Mouse (Mus musculus): ENCODE results near the gene Nav3. TPM values are rescaled to one million over a fixed set of nuclear protein-coding genes. Genes with fewer than 3 reads are reported as not detected.

Nav3 gene
- total RNA-seq, 2 experiments from 2014 or later: 77.6 to 79.2 TPM

DNA sequence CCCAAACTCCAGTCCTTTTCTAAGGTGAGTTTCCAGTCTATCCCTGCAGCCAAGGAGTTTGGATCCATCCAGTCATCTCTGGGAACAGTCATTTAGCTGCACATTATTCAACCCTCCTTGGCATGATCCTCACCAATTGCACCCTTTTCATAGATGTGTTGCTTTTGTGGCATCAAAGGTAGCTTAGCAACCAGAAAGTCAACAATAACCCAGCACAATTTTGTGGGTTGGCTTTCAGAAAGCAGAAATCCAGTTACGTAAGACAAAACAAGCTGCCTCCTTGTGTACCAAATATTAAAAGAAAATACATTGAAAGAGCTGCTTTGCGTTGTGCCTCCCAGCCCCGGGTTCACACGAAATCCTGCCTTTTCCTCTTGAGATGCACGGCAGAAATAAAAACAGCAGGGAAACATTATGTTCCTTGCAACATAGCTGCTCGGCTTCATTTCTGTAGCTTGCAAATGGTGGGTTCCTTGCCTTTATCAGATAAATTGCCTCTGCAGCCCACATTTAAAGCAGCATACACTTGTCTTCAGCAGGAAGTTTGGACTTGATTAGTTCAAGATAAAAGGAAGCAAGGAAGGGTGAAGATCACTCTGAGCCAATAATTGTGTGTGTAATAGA, 222.6 kb downstream of the Nav3 start:
- TF ChIP-seq CTCF (conservative IDR thresholded peaks at IDR 0.05): no peak
- Histone ChIP-seq H3K4me3 (peak overlapping the region; percentile 26), H3K27ac (peak overlapping the region; percentile 95)
- peak; percentile 23 to 69 for DNase-seq (ENCODE audit: low spot score in 2 of 2)

DNA sequence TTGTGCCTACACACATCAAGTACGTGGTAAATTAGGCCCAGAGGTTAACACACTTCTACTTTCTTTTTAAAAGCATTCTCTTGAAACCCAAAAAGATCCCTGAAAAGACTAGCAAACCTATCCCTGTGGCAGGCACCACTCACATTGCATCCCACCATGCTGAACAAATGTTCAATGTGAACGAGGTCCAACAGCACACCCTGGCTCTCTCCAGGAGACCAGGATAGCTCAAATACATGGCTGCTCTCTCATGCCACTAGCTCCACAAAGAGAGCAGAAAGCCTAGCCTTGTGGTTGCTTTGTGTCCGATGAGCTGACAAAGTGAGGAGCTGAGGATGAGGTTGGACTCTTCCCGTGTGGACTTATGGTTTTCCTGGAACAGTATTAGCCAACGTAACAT, 249.6 kb downstream of the Nav3 start:
- Histone ChIP-seq H3K27ac (no peak overlapping the region), H3K4me3 (no peak overlapping the region)
- DNase-seq (ENCODE audit: low spot score in 2 of 2): no peak
- TF ChIP-seq CTCF (conservative IDR thresholded peaks at IDR 0.05): no peak

DNA sequence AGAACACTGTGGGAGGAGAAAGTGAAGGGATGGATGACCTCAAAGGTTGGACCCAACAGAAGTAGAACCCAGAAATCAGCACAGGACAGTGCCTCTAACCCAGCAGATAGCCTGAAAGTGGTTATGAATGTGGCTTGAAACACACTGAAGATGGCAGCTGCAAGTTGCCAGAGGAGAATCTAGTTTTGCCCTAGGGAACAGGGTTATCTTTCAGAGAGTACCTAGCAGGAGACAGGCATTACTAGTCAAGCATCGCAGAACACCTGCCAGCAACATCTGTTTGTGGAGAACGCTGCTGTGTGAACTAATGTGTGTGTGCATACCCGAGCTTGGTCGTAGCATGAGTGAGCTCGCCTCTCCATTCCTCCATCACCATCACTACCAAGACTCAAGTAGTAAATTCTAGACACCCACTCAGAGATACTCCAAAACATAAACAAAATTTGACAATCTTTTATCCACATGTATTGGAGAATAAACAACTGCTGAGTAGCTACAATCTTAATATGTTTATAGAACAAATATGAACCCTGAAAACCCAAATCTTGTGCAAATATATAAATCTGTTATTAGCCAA, 251.8 kb downstream of the Nav3 start:
- TF ChIP-seq CTCF (conservative IDR thresholded peaks at IDR 0.05): no peak
- Histone ChIP-seq H3K4me3 (no peak overlapping the region), H3K27ac (no peak overlapping the region)
- no peak for DNase-seq (ENCODE audit: low spot score in 2 of 2)

DNA sequence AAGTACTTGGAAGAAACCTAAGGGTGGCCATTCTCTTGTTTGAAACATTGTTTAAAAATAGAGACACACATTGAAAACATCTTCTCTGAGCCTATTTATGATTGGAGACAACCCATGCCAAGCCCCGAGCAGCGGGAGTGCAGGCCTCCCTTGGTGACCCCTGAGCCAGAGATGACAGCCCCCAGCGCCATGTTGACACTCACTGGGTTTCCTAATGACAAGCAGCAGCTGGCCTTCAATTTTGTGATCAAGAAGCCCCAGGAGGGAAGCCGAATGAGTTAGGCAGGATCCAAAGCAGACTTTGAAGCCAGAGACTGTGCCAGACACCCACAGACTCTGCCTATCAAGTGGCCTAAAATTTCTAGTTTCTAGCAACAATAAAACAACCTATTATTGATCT, 263.1 kb downstream of the Nav3 start:
- Histone ChIP-seq H3K4me3 (no peak overlapping the region), H3K27ac (peak overlapping the region; percentile 63)
- no peak for DNase-seq (ENCODE audit: low spot score in 2 of 2)
- TF ChIP-seq CTCF (conservative IDR thresholded peaks at IDR 0.05): no peak

DNA sequence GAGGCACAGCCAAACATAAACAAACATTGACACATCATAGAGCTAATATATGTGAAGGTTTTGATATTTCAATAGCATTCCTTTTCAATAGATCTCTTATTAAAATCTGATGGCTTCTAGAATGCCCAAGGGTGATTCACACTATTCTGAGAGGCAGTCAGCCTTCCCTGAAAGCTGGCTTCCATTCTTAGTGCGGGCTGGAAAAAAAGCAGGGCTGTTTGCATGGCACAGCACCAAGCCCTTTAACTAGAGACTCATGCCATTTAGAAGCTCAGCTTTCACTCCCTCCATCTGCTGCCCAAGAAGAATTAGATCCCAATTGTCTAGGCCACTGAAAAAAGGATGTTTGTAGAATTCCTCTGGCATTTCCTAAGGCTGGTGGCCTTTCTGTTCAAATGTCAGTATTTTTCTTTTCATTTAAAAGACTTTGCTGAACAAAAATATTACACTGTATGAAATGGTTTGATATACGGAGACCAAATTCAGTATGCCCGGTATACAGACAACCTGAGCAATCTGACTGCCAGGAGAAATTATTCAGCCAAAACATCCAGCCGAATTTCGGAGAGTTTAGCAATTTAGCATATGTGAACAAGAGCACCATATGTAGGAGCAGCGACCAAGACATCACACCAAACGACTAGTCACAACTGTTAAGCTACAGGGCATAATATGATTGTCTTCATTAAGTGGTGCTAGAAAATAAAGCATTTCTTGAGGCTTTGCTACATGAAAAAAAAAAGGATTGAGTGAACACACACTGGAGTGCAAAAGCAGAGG, 263.8 kb downstream of the Nav3 start:
- Histone ChIP-seq H3K4me3 (no peak overlapping the region), H3K27ac (peak overlapping the region; percentile 63)
- DNase-seq (ENCODE audit: low spot score in 2 of 2): peak; percentile 48 to 79
- no peak for TF ChIP-seq CTCF (conservative IDR thresholded peaks at IDR 0.05)

DNA sequence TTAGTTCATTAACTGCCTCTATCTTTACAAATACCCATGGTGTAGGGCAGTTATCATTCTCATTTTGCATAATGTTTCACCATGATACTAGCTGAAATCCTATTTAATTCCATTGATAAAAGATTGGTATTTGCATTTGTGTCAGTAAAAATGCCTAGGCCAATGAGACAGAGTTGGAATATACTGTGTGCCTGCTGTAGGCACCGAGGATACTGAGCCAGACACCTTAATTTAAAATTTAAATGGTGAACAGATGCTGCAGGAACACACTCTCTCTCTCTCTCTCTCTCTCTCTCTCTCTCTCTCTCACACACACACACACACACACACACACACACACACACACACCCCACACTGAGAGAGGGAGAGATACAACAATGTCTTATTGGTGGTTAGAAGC, 269.8 kb downstream of the Nav3 start:
- no peak for DNase-seq (ENCODE audit: low spot score in 2 of 2)
- no peak overlapping the region for H3K4me3 ChIP-seq
- TF ChIP-seq CTCF (conservative IDR thresholded peaks at IDR 0.05): no peak
- no peak overlapping the region for H3K27ac ChIP-seq

DNA sequence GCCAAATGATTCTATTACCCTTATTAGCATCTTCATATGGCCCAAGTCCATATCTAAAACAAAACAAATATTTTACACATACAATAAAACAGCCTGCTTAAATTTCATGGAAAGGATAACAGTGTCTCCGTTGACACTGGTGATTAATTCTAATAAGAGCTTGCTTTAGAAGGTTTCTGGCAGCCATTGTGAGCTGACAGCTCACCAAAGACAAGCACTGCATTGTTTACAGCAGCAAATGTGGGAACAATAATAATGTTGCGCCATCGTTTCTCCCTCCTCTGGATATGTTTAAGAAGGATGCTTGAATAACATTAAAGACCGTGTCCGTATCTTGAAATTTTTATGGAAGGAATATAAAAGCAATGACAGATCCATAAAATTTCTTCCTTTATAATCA, 280.1 kb downstream of the Nav3 start:
- Histone ChIP-seq H3K27ac (peak overlapping the region; percentile 46), H3K4me3 (no peak overlapping the region)
- DNase-seq (ENCODE audit: low spot score in 2 of 2): no peak
- TF ChIP-seq CTCF (conservative IDR thresholded peaks at IDR 0.05): no peak

DNA sequence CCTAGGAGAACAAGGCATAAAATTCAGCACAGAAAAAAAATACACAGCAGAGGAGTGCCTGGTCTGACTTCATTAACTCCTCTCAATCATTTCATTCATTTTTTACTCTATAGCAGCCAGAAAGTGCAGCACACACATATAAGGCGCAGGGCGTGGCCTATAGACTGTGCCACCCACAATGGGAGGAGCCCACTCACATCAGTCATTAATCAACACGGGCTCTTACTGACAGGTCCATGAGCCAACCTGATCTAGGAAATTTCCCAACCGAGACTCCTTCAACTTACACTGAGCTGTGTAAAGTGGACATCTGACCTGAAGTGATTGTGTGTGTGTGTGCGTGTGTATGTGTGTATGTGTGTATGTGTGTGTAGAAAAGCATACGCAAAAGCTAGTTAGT, 286.6 kb downstream of the Nav3 start:
- no peak for DNase-seq (ENCODE audit: low spot score in 2 of 2)
- TF ChIP-seq CTCF (conservative IDR thresholded peaks at IDR 0.05): no peak
- H3K27ac ChIP-seq: no peak overlapping the region

DNA sequence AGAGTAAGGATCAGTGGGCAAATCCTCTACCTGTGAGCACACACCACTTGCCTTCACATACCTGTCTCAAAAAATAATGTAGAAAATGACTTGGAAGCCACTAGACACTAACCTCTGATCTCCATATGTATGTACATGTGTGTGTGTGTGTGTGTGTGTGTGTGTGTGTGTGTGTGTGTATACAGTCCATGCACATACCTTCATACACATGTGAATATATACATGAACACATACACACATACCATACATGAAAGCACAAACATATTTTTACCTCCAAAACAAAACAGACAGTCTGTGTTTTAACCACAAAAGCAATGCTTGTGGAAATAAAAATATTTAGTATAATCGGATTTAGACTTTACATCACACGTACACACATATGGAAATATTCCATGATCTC, 287.1 kb downstream of the Nav3 start:
- no peak overlapping the region for H3K27ac ChIP-seq
- no peak for TF ChIP-seq CTCF (conservative IDR thresholded peaks at IDR 0.05)
- no peak for DNase-seq (ENCODE audit: low spot score in 2 of 2)
- H3K4me3 ChIP-seq: no peak overlapping the region

More for the DNA sequence above, 286.6 kb downstream of the Nav3 start:
- no peak overlapping the region for H3K4me3 ChIP-seq

DNA sequence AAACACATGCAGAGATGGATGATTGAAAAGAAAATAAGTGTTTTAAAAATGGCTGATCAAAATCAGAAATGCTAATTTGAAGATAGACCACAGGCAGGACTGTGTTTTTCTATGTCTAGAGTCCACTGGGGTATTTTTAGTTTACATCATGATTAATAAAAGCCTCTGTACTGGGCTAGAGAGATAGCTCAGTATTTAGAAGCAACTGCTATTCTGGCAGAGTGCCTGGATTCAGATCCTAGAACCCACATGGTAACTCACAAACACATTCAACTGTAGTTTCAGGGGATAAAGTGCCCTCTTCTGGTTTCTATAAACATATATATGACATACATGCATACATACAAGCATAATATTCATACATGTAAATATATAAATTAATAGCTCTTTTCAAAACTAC, 293.4 kb downstream of the Nav3 start:
- TF ChIP-seq CTCF (conservative IDR thresholded peaks at IDR 0.05): peak; percentile 40
- H3K27ac ChIP-seq: no peak overlapping the region
- no peak for DNase-seq (ENCODE audit: low spot score in 2 of 2)
- no peak overlapping the region for H3K4me3 ChIP-seq

DNA sequence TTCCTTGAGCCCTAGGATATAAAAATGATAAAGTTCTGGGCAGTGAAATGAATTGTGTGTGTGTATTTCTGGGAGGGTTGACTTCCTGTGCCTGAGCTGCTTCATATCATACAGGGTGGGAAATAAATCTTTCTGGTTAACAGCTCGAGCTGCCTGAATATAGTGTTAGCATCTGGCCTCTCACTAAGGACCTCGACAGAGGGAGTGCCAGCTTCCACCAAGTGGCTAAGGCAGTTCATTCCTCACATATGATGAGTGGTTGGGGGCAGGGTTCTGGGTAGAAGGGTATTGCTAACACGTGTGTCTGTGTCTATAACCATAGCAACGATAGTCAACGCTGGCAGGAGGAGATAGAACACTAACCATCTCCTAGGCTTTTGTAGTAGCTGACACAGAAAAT, 295.1 kb downstream of the Nav3 start:
- TF ChIP-seq CTCF (conservative IDR thresholded peaks at IDR 0.05): no peak
- no peak for DNase-seq (ENCODE audit: low spot score in 2 of 2)
- Histone ChIP-seq H3K4me3 (no peak overlapping the region), H3K27ac (no peak overlapping the region)

DNA sequence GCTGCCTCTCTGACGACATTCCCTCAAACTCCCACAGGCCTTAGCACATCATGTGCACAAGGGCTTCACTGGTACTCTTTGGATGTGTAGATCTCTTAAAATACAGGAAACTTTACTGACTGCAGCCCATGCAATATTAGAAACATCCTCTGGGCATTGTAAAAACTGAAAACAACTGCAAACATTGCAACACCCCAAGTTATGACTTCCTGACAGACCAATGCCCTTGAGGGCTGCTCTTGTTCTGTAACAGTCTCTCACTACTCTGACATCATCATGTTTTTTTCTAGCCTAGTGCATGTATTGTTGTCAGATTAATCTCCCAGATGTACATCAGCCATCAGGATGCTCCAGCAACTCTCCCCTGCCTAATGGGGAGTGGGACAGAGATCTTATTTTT, 296.5 kb downstream of the Nav3 start:
- TF ChIP-seq CTCF (conservative IDR thresholded peaks at IDR 0.05): no peak
- Histone ChIP-seq H3K27ac (no peak overlapping the region), H3K4me3 (no peak overlapping the region)
- DNase-seq (ENCODE audit: low spot score in 2 of 2): no peak

DNA sequence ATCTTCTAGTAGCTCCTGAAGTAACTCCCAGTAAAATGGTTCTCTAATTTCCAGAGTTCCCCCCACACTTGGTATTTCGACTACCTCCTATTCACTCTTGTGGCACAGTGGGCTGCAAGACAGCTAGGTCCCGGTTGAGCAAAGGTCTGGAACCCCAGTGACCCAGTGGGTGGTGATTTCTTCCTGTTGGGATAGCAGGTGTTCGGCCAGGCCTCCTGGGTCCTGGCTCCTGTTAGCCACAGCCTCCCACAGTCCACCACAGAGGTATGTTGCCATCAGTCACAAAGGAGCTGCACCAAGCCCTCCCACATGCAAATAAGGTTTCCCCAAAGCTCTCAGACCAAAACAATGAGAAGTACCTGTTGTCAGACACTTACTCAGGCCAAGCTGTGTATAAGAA, 297.9 kb downstream of the Nav3 start:
- no peak for DNase-seq (ENCODE audit: low spot score in 2 of 2)
- Histone ChIP-seq H3K4me3 (no peak overlapping the region), H3K27ac (no peak overlapping the region)
- no peak for TF ChIP-seq CTCF (conservative IDR thresholded peaks at IDR 0.05)

DNA sequence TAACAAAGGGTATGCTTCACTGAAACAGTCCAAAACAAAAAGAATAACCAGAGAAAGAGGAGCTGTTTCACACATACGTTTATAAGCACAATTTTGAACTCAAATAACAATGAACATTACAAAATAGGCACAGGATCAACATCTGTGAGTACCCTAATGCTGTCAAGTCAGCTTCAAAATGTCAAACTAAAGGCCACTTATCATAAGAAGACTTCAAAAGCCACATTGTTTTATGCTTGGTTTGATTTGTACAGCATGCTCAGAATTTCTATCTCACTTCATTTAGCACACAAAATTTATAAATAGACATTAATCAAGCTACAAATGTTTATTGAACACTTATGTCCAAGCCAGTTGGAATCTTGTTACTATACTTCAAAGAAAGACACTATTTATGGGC, 299.6 kb downstream of the Nav3 start:
- DNase-seq (ENCODE audit: low spot score in 2 of 2): no peak
- Histone ChIP-seq H3K27ac (peak overlapping the region; percentile 81), H3K4me3 (no peak overlapping the region)
- TF ChIP-seq CTCF (conservative IDR thresholded peaks at IDR 0.05): no peak

Data from layer of hippocampus, adult 2 months (tissue).